Mouse (Mus musculus) retina, embryonic 14.5 days (tissue): ENCODE data around the gene Pten.
"Not testable (repeated sequence)": the region's sequence is repeated elsewhere in the genome, so short reads cannot be mapped to it uniquely, and the experiment has no call there.

Experiments
- DNase-seq: peaks from one replicate; pipeline ENCODE4 v3.0.0-alpha.2; 2015; ENCODE audit warnings: low spot score

The Pten gene

GRCm38 (mm10) chr19:32808690-32809089 lies 51.4 kb downstream of the Pten start:
- no peak for DNase-seq

GRCm38 (mm10) chr19:32809117-32809516 lies 51.8 kb downstream of the Pten start:
- no peak for DNase-seq

GRCm38 (mm10) chr19:32818759-32819158 lies 61.5 kb downstream of the Pten start:
- DNase-seq, result no peak

GRCm38 (mm10) chr19:32822959-32823358 lies 65.7 kb downstream of the Pten start:
- not testable (repeated sequence) for DNase-seq

GRCm38 (mm10) chr19:32826616-32827015 lies 69.3 kb downstream of the Pten start:
- no peak for DNase-seq

- DNase-seq, result no peak
Measured at GRCm38 (mm10) chr19:32829871-32830270, 72.6 kb downstream of the Pten start.

GRCm38 (mm10) chr19:32831286-32831685 lies 74.0 kb downstream of the Pten start:
- DNase-seq, result no peak

GRCm38 (mm10) chr19:32840491-32840890 lies 83.2 kb downstream of the Pten start:
- DNase-seq, result no peak

- DNase-seq, result no peak
Measured at GRCm38 (mm10) chr19:32844486-32844885, 87.2 kb downstream of the Pten start.

GRCm38 (mm10) chr19:32848041-32848440 lies 90.7 kb downstream of the Pten start:
- DNase-seq, result no peak

- no peak for DNase-seq
Measured at GRCm38 (mm10) chr19:32852306-32852705, 95.0 kb downstream of the Pten start.

GRCm38 (mm10) chr19:32861675-32862575 lies 104.6 kb downstream of the Pten start:
- DNase-seq, result no peak

- peak; percentile 21 for DNase-seq
Measured at GRCm38 (mm10) chr19:32866765-32867164, 109.5 kb downstream of the Pten start.

- DNase-seq, result peak; percentile 23
Measured at GRCm38 (mm10) chr19:32867181-32867897, 110.0 kb downstream of the Pten start.

GRCm38 (mm10) chr19:32868560-32868959 lies 111.3 kb downstream of the Pten start:
- no peak for DNase-seq

GRCm38 (mm10) chr19:32869053-32869680 lies 111.9 kb downstream of the Pten start:
- DNase-seq, result no peak

- DNase-seq, result no peak
Measured at GRCm38 (mm10) chr19:32873904-32874637, 116.8 kb downstream of the Pten start.
